Mouse (Mus musculus) left cerebral cortex, postnatal 25 days (tissue): ENCODE data around the gene Mlxip. TPM values are rescaled to one million over a fixed set of nuclear protein-coding genes. Genes with fewer than 3 reads are reported as not detected.

Experiments
- DNase-seq, 2 experiments: peaks; one replicate each; pipeline ENCODE4 v3.0.0; 2022; ENCODE audit warnings: low spot score in 2 of 2, mixed read lengths in 1 of 2
- intact Hi-C: fragments of 180-260 bp; cut with DNase I; formaldehyde crosslinking; loops from one replicate; pipeline ENCODE4 v1.15.1; 2025
- total RNA-seq, 2 experiments: library from RNA; stranded (reverse); gene quantifications; 2 replicates each; pipeline ENCODE4 v1.2.3; 2021

Mlxip gene
- total RNA-seq, 2 experiments from 2014 or later: 16.3 to 18.0 TPM

DNA sequence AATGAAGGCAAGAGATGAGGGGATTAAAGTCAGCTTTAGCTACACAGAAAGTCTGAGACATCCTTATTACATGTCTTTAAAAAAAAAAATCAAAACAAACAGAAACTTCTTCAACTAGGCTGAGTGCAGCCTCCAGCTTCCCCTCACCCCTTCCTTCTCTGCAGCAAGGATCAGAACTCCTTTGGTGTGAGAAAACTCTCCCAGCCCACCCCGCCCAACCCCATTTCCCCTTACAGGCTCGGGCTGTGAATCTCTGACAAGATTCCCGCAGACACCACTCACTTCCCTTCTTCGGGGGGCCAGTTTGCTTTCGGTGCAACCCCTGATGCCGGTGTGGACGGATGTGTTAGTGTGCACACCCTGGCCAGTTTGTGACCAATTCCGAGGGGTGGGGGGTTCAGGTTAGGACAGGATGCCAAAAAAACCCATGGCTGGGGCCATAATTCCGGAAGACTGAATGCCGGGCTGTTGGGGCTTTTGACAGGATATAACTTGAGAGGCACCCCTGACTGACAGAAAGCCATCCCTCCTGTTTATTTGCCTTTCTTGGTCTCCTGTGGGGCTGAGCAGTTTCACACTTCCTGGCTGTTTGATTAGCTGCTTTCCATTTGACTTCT is 76.3 kb downstream of the Mlxip start:
- DNase-seq: no peak
- intact Hi-C loops: no loop called here

DNA sequence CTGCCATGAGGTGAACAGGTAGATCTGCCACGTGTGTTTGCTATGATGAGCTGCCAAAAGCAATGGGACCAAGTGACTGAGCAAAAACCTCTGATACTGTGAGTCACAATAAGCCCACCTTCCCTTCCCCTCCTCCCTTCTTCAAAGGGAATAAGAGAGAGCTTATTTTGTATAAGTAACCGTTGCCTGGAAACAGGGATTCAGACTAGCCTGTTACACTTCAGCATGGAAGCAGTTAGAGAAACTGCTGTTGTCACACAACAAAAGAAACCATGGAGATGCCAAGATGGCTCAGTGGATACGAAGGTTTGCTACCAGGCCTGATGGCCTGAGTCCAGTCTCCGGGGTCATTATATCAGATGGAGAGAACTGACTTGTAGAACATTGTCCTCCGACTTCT is 79.2 kb downstream of the Mlxip start:
- intact Hi-C loops: no loop called here
- DNase-seq: no peak

DNA sequence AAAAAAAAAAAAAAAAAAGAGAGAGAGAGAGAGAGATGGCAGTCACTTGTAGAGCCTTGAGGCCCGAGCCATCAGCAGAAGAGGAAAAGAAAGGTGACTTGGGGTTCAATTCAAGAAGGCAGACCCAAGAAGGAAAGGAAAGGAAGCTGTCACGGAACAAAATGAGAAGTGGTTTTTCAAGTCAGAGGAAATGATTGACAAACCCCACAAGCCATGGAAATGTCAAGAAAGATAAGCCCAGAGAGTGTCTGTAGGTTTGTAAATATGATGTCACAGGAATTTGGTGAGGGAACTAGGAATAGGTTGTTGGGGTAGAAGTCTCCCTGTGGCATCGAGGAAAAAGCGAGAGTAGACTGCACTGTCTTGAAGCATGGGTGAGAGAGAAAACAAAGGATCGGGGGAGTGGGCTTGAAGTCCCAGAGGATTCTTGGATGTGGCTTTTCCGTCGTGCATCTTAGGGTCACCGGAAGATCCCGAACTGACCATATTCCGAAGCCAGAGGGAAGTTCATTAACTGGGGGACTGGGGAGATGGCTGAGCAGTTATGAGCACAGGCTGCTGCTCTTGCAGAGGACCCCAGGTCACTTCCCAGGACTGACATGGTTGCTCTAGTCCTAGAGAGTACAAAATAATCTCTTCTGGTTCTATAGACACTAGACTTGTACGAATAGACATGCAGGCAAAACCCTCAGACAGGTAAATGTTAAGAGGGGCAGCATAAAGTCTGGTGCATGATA is 93.2 kb downstream of the Mlxip start:
- DNase-seq: no peak
- intact Hi-C loops: no loop called here

DNA sequence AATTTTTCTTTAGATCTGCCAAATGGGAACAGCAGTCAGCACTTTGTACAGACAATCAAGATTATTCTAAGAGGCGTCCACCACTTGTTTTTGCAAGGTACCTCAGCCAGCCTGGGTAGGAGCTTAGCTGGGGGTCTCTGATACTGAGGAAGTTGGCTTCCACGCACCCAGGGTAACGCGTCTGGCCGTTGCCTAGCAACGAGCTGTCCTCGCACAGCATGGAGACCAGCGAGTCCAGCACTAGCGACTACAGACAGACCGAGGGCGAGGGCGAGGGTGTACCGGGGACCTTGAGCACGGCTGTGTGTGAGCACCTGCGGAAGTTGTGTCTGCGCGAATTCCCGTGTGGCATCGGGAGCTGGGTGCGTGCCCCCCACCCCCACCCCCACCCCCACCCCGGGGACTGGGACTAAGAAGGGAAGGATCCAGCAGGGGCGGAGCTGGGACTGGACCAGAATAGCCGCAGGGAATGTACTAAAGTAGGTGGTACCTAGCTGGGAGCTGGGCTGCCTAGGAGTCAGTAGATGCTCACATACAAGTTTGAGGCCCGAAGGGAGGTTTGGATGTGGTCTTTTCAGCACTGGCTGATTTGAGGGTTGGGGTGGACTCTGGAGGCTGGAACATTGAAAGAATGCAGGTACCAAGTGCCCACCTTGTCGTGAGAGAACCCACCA is 94.7 kb downstream of the Mlxip start, which contains the start of the genes Lrrc43 and Il31:
TSS of gene Lrrc43 (plus strand) at position 194 of the 674 bp plus-strand sequence.
TSS of gene Il31 (minus strand) at position 378 of the 674 bp plus-strand sequence.
- intact Hi-C loops: no loop called here
- DNase-seq: no peak

DNA sequence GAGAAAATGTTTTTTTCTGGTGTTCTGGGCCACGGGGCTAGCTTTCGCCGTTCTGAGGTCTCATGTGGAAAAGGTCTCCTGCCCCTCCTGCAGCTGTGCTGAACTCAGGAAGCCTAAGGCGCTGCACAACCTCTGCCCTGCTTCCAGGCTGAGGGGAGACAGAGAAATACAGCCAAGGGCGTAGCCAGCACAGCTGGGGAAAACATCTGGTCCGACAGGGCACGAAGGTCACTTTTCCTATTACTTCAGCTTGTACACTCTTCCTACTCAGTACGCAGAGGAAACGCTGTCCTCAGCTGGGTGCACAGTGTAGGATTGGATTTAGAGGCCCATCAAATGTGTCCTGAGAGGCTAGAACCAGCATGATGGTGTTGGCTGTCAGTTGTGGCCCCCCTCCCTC is 95.3 kb downstream of the Mlxip start:
- no peak for DNase-seq
- intact Hi-C loops: no loop called here

DNA sequence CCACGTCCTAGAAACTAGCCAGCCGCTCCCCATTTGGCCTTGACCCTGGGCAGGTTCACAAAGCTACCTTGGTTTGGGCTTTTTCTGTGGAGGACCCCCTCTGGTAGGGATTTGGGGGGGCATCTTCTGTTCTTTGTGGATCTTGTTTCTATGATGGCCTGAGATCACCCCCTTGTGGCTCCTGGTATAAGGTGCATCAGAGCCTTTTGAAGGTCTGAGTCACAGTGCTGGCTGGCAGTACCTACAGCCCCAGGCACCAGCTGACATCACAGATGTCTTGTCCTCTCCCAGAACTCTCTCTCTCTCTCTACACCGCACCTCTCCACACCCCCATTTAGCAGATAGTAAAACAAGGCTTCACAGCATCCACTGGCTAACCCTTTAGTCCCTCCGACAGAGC is 105.1 kb downstream of the Mlxip start:
- DNase-seq: peak; percentile 38 to 74
- intact Hi-C loops: loop anchor here (2.0 to 5.0 kb wide), 3 partner anchors 55 to 247 kb away; partner anchors contain the start of gene Wdr66

DNA sequence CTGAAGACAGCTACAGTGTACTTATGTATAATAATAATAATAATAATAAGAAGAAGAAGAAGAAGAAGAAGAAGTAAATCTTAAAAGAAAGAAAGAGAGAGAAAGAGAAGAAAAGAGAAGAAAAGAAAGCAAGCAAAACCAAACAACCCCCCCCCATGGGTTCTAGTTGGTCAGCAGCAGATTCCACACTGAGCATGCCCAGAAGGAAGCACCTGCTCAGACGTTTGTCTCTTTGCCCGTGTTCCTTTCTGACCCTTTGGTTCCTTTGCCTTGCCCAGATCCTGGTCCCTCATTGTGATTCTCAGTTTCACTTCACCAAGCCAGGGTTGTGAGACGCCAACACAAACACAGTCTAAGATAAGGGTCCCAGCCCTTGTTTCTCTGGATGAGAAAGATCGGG is 107.4 kb downstream of the Mlxip start:
- intact Hi-C loops: loop anchor here (5.0 kb wide), 1 partner anchor 125 kb away; no protein-coding TSS in a partner anchor
- DNase-seq: no peak

Other genes with a start within 250 kb of the Mlxip start
- gene Psmd9, start 225.4 kb upstream of the Mlxip start, total RNA-seq: 10 to 100 TPM; 26.2 to 27.7 TPM
- not detected for gene Hpd, start 212.1 kb upstream of the Mlxip start, total RNA-seq
- gene Wdr66, start 142.7 kb upstream of the Mlxip start, total RNA-seq: 1 to 10 TPM; 3.6 to 4.7 TPM
- 10 to 100 TPM; 67.8 to 70.0 TPM for gene Bcl7a, start 51.0 kb upstream of the Mlxip start, total RNA-seq
- gene Lrrc43, start 94.5 kb downstream of the Mlxip start, total RNA-seq: under 1 TPM; 0.34 to 0.57 TPM
- gene Il31, start 94.7 kb downstream of the Mlxip start, total RNA-seq: not detected
- gene B3gnt4, start 115.7 kb downstream of the Mlxip start, total RNA-seq: 1 to 10 TPM; 1.1 TPM
- gene Diablo, start 129.4 kb downstream of the Mlxip start, total RNA-seq: 10 to 100 TPM; 29.9 to 32.4 TPM
- 1 to 10 TPM; 2.5 to 5.7 TPM for gene Gm49027, start 130.7 kb downstream of the Mlxip start, total RNA-seq
- 10 to 100 TPM; 90.6 to 93.1 TPM for gene Vps33a, start 178.2 kb downstream of the Mlxip start, total RNA-seq